Mouse (Mus musculus) layer of hippocampus, adult 9-10 months (tissue): ENCODE results near the gene 1700021F07Rik.

Experiments used
- DNase-seq: peaks from one replicate; pipeline ENCODE4 v3.0.0; 2022; ENCODE audit warnings: low spot score

The 1700021F07Rik gene

DNA sequence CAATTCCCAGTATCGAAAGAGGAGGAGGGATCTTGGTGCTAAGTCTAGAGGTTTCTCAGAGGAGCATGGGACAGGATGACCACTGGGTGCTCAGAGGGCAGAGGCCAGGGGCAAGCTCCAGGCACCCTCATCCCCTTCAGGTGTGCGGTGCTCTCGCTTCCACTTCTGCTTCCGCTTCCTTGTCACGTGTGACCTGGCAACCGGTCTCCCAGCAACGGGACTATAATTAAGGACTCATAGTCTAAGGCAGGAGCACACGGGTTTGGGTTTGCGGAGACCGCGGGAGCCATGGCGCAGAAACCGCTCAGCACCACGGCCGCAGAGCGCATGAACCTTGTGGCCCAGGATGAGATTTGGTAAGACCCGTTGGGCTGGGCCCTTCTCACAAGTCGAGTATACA, at the start of gene 1700021F07Rik:
Gene 1700021F07Rik (plus strand): TSS at position 211 of the 400 bp plus-strand sequence.
- no peak for DNase-seq

DNA sequence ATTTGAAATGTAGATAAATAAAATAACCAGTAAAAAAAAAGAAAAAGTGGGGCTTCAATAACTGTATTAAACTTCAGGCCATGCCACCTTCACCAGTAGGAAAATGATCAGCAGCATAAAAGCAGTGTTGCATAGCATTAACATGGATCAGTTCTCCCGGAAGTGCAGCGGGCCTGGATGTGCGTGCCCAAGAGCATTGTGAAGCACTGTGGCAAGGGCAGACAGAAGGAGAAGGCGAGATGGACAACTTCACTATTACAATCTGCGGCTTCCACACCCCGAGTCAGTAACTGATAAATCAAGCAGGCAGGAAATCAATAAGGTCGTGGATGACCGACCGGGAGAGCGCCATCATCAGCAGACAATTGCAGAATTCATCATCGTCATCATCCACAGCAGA, 49.2 kb upstream of the 1700021F07Rik start:
- DNase-seq: no peak

DNA sequence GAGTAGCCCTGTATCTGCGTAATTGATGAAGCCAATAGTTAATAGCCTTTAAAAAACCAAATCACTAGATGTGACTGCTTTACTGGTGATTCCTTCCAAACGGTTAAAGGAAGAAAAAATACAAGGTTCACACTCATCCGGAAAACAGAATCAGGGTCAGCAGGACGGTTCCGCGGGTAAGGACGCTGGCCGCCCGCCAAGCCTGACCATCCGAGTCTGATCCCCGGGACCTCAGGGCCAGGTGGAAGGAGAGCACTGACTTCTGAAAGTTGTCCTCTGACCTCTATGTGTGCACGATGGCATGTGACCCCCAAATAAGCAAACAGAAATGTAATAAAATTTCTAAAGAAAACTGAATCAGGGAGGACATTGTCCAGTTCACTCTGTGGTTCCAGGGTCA, 43.3 kb upstream of the 1700021F07Rik start:
- DNase-seq: no peak

DNA sequence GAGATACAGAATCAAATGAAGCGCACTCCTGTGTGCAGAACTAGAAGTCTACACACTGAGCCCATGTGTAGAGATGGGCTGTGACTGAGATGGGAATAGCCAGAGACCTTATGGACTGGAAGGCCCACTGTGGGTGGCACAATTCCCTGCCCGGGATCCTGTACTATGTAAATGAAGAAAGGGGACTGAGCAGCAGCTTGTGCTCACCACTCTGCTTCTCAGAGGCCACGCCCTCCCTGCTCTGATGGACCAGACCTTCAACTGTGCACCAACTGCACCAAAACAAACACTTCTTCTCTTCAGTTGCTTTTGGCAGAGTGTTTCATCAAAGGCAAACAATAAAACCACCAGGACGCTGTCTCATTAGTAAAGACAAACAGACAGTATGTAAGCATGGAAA, 37.9 kb upstream of the 1700021F07Rik start:
- DNase-seq: no peak

DNA sequence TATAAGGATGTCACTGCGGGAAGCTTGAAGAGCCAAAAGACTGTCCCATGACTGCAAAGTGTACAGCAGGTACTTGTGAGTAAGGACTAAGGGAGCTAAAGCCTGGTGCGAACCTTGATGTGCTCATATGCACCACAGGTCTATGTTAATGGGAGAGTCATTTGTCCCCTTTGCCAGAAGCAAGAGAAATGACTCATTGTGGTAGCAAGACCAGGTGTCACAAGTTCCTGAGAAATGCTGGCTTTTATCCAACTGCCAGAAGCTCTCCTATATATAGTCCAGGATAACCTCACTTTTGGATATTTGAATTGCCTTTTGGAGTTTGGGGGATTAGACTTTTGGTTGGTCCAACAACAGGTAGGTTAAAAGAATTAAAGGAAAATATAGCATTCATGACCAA, 22.8 kb upstream of the 1700021F07Rik start:
- DNase-seq: no peak

DNA sequence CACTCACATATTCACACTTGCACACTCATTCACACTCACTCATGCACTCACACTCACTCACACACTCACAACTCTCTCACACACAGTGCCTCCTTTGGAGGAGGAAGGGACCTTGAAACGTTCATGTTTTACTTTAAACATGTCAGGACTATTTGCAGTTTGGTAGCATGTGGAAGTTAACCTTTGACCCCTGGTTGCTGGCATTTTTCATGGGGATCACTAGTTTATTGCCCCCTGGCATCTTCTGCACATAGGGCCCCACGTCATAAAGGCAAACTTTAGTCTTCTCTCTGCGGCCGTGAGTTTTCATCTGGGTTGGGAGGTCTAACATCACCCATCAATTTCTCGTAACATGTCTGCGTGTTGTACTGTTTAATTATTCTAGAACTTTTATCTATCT, 8.4 kb upstream of the 1700021F07Rik start:
- DNase-seq: no peak

DNA sequence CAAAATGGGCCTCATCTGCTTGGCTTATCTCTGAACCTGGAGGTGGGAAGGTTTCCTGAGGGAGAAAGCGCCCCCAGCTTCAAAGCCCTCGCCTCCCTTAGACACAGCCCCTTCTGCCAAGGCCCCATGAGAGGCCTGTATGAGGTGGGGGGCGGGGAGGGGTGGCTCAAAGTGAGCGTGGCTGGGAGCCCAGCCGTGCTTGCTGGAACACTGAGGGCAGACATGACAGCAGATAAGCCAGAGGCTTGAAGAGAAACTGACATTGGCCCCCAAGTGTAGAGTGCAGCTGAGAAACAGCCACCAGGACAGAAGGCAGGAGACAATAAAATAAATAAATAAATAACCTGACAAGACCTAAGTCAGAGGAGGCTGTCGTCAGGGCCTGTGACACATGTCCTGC, 7.2 kb upstream of the 1700021F07Rik start:
- DNase-seq: no peak

DNA sequence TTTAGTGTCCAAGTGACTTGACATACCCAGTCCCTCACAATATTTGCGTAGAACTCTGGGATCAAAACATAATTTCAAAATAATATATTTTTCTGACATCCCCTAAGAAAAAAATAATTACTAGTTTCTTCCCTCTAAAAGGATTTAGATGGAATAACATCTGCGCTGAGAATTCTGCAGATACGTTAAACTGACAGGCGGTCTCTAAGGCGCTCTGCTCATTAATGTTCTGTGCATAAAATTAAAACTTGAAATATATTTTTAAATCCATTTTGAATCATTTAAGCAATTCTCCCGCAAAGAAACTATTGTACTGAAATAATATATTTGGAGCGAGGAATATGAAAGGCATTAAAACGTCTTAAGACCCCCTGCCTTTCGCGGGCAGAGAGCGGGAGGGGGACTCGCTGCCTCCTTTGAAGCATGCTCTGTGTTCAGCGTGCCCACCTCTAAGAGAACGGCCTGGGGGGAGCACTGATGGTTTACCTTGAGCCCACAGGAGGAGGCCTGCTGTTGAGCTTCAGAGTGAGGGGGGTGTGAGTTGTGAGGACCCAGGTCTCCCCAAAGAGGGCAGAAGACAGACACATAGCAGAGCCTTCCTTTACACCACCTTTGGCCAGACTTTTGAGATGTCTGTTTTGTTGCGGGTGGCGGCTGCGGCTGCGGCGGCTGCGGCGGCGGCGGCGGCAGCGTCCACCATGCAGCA, 6.1 kb upstream of the 1700021F07Rik start:
- DNase-seq: no peak

DNA sequence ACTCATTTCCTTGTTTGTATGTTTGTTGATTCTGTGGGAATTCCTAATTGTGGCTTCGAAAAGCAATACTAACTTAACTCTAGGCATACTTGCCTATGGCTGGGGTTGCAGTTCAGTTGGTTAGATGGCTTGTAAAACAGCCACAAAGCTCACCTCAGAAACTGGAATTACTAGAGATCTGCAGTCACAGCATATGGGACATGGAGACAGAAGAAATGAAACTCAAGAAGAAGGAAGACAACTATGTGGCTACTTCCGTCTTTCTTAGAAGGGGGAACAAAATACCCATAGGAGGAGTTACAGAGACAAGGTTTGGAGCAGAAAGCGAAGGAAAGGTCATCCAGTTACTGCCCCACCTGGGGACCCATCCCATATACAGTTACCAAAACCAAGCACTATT, 6.1 kb downstream of the 1700021F07Rik start:
- DNase-seq: no peak

DNA sequence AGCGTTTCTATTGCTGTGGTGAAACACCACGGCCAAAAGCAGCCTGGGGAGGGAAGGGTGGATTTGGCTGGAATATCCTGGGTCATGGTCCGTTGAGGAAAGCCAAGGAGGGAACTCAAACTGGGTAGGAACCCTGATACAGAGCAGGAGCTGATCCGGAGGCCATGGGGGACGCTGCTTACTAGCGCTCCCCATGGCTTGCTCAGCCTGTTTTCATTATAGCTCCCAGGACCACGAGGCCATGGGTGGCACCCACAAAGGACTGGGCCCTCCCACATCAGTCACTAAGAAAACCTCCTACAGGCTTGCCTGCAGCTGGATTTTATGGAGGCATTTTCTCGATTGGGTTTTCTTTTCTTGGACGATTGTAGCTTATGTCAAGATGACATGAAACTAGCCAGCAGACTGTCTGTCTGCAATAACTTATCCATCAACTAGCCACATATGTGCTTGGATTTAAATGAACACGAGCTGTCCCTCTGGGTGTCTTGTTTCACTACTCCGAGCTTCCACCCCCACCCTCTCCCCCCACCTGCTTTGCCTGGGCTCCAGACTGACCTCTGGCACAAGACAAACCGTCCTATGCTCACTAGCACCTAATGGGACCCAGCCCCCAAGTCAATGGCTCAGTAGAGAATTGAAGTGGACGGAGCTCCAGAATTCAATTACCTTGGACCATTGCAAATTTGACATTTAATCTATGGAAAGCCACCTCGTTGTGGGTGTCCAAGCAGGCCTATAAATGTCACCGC, 10.5 kb downstream of the 1700021F07Rik start:
- no peak for DNase-seq

DNA sequence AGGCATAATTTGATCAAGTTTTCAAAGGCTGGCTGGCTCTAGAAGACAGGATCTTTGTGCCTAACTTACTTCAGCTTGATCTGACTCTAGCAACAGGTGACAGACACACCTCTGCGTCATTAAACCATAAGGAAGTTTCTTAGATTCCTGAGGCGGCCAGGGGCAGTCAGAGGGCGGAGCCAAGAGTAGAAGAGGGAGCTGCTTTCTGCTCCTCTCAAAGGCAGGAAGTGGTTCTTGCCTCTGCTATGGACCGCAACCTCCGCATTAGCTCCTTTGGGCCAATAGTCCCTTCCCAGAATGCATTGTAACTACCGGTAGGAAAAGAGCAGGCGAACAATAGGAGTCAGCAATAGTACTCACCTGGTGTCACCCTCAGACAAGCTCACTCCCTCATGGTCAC, 12.2 kb downstream of the 1700021F07Rik start:
- no peak for DNase-seq

DNA sequence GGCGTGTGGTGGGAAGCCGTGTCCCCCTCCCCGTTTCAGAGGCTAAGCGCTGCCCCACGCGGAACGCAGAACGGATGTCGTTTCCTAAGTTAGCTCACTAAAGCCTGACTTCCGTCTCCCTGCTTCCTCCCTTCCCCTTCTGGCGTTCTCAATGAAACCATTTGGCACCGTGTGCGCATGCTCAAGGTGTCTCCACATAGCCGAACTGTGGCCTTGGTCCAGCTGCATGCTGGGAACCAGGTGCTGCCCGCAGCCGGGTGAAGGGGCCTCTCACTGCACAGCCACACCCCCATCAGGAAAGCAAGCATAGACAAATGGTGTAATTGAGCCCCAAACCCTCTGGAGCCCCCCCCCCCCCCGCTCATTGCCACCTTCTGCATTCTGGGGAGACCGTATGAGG, 13.0 kb downstream of the 1700021F07Rik start:
- no peak for DNase-seq

DNA sequence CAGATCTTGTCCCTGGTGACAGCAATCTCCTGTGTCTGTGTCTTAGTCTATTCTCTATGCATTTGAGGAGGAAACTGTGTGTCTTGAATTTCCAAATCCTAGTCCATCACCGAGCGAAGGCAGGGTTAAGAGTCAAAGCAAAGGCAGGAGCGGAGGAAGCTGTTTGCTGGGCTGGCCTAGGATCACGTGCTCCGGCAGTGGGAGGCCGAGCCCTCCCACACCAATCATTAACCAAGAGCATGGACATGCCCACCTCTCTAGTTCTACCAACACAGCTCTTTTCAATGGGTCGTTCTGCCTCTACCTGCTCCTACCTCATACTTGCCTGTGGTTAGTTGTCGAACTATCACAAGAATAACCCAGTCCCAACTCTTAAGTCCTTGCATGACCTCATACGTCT, 13.5 kb downstream of the 1700021F07Rik start:
- DNase-seq: no peak

DNA sequence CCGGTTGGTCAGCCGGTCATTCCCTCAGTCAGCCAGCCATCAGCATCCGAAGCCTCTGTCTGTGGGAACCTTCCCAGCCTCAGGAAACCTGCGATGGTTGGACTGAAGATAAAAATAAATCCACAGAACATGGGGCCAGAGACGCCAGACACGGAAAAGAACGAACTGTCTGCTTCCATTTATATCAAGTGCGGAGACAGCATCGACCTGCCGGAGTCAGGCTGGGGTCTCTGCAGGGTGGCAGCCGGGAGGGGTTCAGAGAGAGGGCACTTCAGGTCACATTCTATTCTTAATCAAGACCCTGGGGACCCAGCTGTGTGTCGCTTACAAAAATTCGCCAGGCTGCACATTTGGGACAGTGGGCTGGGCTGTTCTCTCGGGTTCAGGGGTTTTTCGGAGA, 17.4 kb downstream of the 1700021F07Rik start:
- no peak for DNase-seq

DNA sequence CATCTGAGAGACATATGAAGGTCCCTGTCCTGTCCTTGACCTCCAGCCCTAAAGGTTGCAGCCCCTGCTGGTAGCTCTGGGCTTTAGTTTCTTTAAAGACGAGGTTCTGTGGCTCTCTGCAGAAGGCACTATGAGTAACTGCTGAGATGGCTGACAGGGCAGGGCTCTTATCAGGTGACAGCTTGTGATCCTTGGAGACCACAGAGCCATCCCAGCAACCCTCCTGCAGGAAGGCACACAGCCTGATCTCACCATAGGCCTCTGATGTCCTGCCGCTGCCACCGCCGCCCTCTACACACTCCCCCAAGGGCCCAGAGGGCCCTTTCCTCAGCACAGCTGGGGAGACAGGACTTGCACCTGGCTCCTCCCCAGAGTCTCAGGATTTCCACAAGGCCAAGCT, 19.4 kb downstream of the 1700021F07Rik start:
- DNase-seq: no peak

DNA sequence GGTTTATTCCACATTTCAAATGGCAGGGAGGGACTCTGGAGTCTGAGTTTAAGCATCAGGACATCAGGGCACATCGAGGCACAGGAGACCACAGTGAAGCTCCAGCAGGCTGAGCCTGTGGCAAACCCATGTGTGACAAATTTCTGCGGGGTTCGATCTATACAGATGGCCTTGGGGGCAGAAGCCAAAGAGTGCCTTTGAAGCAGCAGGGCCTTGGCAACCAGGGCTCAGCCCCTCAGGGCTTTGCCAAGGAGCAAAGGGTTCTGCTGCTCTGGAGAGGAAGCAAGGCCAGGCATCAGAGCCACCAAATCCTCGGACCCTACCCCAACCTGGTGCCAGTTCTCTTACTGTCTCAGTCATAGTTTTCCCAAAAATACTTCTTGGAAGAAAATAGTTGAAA, 20.3 kb downstream of the 1700021F07Rik start:
- no peak for DNase-seq

DNA sequence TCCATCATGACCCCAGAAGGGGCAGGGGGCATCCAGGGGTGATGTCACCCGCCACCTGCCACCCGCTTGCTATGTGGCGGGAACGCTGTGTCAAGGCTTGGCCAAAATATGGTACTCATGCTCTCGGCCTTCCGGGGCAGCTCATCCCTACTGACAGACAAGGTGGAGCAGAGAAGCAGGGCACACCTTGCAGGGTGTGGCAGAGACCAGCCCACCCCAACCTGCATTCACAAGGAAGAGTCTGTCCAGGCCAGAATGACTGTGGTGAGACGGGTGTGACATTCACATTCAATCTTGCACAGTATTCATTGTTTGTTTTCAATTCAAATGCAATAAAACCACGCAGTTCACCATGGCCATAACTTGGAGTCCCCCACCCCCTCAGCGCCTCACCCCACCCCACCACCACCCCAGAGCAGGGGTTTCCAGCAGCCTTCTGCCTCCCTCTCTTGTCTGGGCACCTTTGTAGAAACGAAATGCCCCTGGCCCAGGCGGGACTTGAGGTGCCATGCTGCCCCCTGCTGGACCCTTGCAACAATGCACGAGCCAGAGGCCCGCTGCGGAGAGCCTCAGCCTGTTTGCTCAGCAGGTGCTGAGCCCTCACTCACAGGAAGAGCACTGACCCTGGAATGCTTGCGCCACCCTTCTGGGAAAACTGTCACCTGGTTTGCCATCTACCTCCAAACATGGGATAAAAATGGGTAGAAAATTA, 23.8 kb downstream of the 1700021F07Rik start:
- DNase-seq: peak; percentile 31

DNA sequence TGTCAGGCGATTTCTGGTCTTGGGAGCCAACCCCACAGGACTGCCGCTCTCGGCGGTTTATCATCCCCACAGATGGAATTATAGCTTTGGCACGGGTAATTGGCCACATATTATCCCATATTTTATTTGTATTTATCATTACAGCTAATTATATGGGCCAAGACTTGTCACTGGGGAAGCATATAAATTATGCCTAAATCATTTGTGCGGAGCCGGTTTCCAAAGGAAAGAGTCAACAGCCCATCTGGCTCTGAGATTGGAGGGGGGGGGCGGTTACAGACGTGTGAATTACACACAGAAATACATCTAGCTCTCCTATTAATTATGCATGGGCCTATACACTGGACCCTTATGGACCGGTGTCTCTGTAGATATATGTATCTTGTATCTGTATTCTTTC, 26.9 kb downstream of the 1700021F07Rik start:
- DNase-seq: no peak

DNA sequence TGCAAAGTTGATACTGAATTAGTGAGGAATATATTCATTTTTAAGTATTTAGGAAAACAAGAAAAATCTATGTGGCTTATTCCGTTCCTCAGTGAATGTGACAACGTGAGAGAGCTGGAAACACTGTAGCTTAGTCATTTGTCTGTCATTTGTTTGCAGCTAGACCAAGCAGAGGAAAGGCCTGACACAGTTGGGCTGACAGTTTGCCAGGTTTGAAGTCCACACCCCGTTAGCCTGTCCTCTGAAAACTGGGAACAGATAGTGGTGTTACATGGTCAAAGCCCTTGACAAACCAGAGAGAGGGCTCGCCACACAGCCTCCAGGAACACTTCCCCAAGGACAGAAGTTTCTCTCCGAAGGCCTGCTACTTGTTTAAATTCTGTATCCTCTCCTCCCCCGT, 28.3 kb downstream of the 1700021F07Rik start:
- DNase-seq: no peak

DNA sequence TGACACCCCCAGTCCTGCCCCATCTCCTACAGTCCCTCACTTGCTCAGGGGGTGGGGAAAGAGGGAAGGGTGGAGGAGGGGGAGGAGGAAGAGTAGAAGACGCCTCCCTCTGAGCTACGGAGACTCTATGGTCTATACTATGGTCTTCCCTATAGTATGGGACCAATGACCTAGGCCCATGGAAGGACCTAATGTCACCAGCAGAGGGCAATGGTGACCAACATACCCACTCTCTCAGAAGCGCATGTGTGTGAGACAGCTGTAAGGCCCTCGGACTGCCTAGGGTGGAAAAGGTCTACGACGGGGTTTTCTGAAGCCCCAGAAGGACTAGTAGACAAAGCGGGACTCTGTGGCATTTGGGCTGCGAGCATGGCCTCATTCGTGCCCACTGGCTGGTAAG, 31.5 kb downstream of the 1700021F07Rik start:
- DNase-seq: no peak

DNA sequence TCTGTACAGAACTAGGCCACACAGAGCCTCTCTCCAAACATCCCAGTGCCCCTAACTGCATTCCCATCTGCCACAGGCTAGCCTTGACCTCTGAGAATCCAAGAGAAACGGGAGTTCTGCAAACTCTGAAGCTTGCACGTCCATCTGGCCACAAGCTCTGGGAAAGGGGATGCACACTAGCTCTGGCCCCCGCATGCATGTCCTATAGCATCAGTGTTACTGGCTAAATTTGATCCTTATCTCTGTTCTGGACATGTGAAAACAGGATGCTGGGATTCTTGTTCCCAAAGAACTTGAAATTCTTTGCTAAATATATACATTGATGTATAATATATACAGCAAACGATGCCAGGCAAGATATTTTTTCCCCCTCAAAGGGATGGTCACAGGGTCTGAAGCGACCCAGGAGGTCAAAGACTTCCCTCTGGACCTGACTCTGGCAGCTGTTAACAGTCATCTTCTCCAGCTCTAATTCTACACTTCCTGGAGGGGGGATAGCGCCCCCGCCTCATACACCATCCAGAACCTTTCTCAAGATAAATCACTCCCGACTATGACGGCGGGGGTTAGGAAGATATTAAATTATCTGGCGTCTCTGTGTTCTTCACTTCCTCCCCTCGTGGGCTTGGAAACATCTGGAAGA, 36.5 kb downstream of the 1700021F07Rik start:
- DNase-seq: no peak

DNA sequence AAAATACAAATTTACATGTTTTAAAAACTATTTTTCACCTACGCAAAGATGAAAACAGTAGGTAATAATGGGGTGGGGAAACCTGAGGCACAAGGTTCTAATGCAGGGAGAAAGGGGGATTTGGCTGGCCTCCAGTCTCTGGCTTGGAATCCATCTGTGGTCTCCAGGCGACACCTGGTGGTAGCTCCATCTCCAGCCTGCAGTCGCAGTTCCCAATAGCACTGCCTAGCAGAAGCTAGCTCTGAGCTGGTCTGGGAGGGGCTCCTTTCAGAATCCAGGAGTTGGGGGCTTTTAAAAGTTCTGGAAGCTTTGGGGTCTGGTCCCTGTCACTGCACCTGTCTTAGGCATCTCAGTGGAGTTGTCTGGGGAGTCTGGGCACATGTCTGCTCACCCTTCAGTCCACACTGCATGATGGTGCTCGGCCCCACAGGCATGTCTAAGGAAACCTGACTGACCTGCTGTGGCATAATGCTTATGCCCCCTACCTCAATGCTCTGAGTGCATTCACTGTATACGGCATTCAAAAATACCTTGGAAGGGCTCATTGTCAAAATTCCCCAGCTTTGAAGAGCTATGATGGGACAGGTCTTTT, 39.6 kb downstream of the 1700021F07Rik start:
- DNase-seq: peak; percentile 35
